Mouse (Mus musculus) gastrocnemius, postnatal 36 days (tissue): Measurements from ENCODE around the gene Nfatc4. TPM values are rescaled to one million over a fixed set of nuclear protein-coding genes. Genes with fewer than 3 reads are reported as not detected.

Experiments
- DNase-seq, 2 experiments: peaks; one replicate each; pipeline ENCODE4 v3.0.0; 2022
- intact Hi-C: fragments of 180-260 bp; cut with DNase I; formaldehyde crosslinking; loops from one replicate; pipeline ENCODE4 v1.15.1; 2025
- total RNA-seq, 2 experiments: library from RNA; stranded (reverse); gene quantifications; 2 replicates each; pipeline ENCODE4 v1.2.3; 2021

The Nfatc4 gene
- total RNA-seq, 2 experiments from 2014 or later, result 3.3 TPM

- intact Hi-C loops, result no loop called here
- DNase-seq, result no peak
These were observed 22.8 kb downstream of the Nfatc4 start for GRCm38 (mm10) chr14:55845506-55846294.

- DNase-seq, result no peak
- intact Hi-C loops, result no loop called here
These were observed 27.9 kb downstream of the Nfatc4 start for GRCm38 (mm10) chr14:55850885-55851284.

- no peak for DNase-seq
- intact Hi-C loops, result no loop called here
These were observed 30.0 kb downstream of the Nfatc4 start for GRCm38 (mm10) chr14:55852646-55853551.

- intact Hi-C loops, result no loop called here
- DNase-seq, result peak in 1 of 2 experiments; percentile 63
These were observed 30.8 kb downstream of the Nfatc4 start, which contains the start of gene Nynrin for GRCm38 (mm10) chr14:55853621-55854285. Gene Nynrin, plus strand, starts transcription at chr14:55854010.

- DNase-seq, result no peak
- intact Hi-C loops, result no loop called here
These were observed 31.6 kb downstream of the Nfatc4 start for GRCm38 (mm10) chr14:55854406-55855100.

- no peak for DNase-seq
- intact Hi-C loops, result no loop called here
These were observed 32.2 kb downstream of the Nfatc4 start for GRCm38 (mm10) chr14:55855101-55855561.

- DNase-seq, result no peak
- intact Hi-C loops, result no loop called here
These were observed 34.6 kb downstream of the Nfatc4 start for GRCm38 (mm10) chr14:55857588-55857987.

GRCm38 (mm10) chr14:55862186-55862585 is 39.2 kb downstream of the Nfatc4 start:
- intact Hi-C loops, result loop anchor here (2.0 kb wide), 2 partner anchors 39 to 81 kb away; partner anchors contain the start of gene Nfatc4
- no peak for DNase-seq

GRCm38 (mm10) chr14:55862970-55863369 is 40.0 kb downstream of the Nfatc4 start:
- DNase-seq, result no peak
- intact Hi-C loops, result loop anchor here (2.0 kb wide), 2 partner anchors 40 to 82 kb away; partner anchors contain the start of gene Nfatc4

- DNase-seq, result peak; percentile 64 to 66
- intact Hi-C loops, result loop anchor here (2.0 kb wide), 2 partner anchors 41 to 83 kb away; partner anchors contain the start of gene Nfatc4
These were observed 40.8 kb downstream of the Nfatc4 start for GRCm38 (mm10) chr14:55863773-55864172.

GRCm38 (mm10) chr14:55866962-55867361 is 44.0 kb downstream of the Nfatc4 start:
- intact Hi-C loops, result no loop called here
- peak in 1 of 2 experiments; percentile 41 for DNase-seq

- DNase-seq, result no peak
- intact Hi-C loops, result no loop called here
These were observed 45.5 kb downstream of the Nfatc4 start for GRCm38 (mm10) chr14:55868230-55869026.

- intact Hi-C loops, result no loop called here
- DNase-seq, result no peak
These were observed 46.6 kb downstream of the Nfatc4 start for GRCm38 (mm10) chr14:55869538-55869937.

GRCm38 (mm10) chr14:55872039-55872438 is 49.1 kb downstream of the Nfatc4 start:
- DNase-seq, result no peak
- intact Hi-C loops, result loop anchor here (2.0 kb wide), 1 partner anchor 47 kb away; no protein-coding TSS in a partner anchor

- DNase-seq, result no peak
- intact Hi-C loops, result loop anchor here (2.0 kb wide), 1 partner anchor 46 kb away; no protein-coding TSS in a partner anchor
These were observed 49.6 kb downstream of the Nfatc4 start for GRCm38 (mm10) chr14:55872551-55872950.

- no peak for DNase-seq
- intact Hi-C loops, result loop anchor here (2.0 kb wide), 1 partner anchor 46 kb away; no protein-coding TSS in a partner anchor
These were observed 50.3 kb downstream of the Nfatc4 start for GRCm38 (mm10) chr14:55873242-55873713.

- DNase-seq, result peak; percentile 68 to 73
- intact Hi-C loops, result loop anchor here (2.0 kb wide), 1 partner anchor 45 kb away; no protein-coding TSS in a partner anchor
These were observed 51.1 kb downstream of the Nfatc4 start for GRCm38 (mm10) chr14:55873714-55874683.
